Mouse (Mus musculus): ENCODE data around the gene Panx2. TPM values are rescaled to one million over a fixed set of nuclear protein-coding genes. Genes with fewer than 3 reads are reported as not detected.

Panx2 gene
- polyA plus RNA-seq (2015; fragmentation: Illumina TruSeq; extraction: RNeasy Lipid Tissue Mini Kit (QIAGEN cat#74804); ENCODE audit: insufficient read depth, low replicate concordance) = not detected

DNA sequence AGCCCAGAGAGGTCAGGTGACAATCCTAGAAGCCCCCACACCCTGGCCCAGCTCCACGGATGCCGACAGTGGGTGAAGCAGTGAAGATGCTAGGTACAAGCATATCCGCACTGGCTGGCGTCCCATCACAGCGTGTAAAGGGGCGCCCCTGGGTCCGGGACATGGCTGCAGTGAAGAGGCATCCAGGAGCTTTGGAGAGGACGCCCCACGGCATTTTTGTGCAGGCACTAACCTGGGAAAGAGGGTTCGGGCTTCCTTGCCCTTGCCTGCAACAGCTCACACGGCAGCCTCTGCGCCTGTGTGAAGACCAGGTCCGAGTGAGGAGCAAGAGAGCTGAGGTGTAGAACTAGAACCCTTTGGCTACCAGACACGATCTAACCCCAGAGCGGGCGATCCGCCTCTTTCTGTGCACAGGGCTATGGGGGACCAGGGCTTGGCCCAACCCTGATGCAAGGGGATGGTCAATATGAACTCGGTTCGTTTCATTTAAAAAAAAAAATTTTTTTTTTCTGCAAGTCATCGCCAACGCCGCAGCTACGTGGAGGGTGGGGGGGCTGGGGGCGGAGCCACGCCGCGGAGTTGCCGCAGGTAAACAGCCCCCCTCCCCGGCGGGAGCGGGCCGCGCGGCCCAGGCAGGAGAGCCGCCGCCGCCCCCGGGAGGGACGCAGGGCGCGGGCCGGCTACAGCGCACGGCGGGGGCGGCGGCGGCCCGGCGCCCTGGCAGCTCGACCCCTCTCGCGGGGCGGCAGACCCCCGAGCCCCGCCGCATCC is at the start of gene Panx2:
TSS of gene Panx2 (plus strand) at position 574 of the 771 bp plus-strand sequence.

DNA sequence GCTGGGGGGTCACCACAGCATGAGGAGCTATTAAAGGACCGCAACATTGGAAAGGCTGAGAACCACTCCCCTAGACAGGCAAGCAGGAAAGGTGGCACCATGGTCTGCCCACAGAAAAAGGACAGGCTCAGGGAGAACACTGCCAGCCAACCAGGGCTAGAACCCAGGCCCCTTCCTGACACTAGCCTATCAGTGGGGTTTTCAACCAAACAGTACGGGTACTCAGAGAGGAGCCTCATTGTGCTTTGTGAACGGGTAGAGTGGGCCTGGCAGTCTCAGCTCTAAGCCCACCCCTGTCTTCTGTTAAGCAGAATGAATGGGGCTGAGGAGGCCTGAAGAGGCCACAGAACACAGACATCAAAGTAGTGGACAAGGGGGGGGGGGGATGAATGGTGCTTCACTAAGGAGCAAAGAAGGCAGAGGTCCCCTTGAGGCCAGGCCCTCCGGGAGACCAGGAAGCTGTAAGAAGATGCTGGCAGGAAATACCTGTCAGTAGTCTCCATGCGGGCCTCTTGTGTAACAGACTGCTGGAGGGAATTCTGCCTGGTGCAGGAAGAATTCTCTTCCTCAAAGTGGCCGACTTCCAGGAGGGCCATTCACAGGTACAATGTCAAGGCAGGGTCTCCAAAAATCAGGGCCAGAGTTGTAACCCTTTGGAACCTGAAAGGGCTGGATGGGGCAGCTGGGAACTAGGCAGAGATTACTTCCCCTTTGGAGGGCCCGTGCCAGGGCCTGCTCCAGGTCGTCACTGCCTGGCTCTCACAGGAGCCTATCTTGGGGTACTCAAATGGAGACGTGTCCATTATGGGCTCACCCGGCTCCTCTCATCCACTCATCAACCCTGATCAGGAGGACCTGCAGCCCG is 15.3 kb downstream of the Panx2 start, which contains the start of gene Trabd:
TSS of gene Trabd (plus strand) at position 512 of the 865 bp plus-strand sequence.

DNA sequence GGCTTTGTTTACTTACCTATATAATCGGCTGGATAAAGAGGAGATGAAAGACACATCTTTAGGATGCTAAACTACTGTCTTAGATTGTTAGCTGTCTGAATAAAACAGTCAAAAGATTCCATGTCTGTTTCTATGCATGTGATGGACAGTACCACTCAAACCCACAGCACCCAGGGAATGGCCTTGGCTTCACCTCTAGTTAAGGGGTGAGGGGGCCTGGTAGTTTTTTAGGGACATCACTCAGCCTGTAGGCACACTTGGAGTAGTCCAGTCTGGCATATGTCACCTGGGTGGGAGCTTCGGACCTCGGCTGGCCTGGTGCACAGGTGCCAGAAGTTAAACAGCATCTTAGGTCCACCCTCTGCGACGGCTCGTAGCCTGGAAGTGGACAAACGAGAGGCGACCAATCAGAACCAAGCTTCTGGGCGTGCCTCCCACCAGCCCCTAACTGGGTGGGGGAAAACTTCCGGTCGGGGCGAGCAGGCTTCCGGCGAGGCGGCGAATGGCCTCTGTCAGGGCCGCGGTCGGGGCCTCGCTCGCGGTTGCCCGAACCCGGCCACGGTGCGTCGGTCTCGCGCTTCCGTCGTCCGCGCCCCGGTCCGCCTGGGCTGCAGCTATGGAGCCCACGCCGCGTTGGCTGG is 29.2 kb downstream of the Panx2 start, which contains the start of gene Selenoo:
TSS of gene Selenoo (plus strand) at position 478 of the 641 bp plus-strand sequence.

DNA sequence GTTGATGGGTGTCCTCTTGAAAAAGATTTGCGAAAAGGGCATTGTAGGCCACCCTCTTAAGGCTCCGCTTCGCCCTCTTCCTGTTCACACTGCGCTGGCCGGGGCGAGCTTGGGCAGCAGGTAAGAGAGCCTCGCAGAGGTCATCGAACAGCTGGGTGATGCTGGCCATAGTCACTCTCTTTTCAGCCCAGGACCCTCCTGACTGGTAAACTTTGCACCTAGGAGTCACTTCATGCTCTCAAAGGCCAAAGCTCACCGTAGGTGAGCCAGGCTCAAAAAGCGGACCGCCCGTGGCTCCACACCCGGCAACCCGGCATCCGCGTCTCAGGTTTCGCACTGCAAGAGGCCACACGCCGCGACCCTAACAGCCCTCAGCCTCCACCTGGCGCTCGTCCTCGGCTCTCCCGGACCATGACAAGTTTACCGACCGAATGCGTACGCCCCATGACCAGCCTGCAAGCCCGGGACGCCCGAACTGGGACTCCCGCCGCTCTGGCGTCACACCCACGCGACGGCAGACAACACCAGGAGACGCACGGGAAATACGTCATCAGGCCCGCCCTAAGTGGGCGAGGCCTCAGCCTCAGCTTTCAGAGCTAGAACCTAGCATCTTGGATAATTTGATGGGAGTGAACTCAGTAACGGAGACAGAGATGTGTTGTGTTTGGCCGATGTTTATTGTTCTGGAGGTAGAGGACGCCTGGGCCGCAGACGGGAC is 63.3 kb downstream of the Panx2 start, which contains the start of gene Tubgcp6:
TSS of gene Tubgcp6 (minus strand) at position 464 of the 718 bp plus-strand sequence.

Other genes starting within 250 kb of the Panx2 start
- gene Alg12, start 240.4 kb upstream of the Panx2 start, polyA plus RNA-seq (2015; fragmentation: Illumina TruSeq; extraction: RNeasy Lipid Tissue Mini Kit (QIAGEN cat#74804); ENCODE audit: insufficient read depth, low replicate concordance) = 19.7 TPM
- 44.9 TPM for gene Creld2, start 240.1 kb upstream of the Panx2 start, polyA plus RNA-seq (2015; fragmentation: Illumina TruSeq; extraction: RNeasy Lipid Tissue Mini Kit (QIAGEN cat#74804); ENCODE audit: insufficient read depth, low replicate concordance)
- 8.1 TPM for gene Pim3, start 197.5 kb upstream of the Panx2 start, polyA plus RNA-seq (2015; fragmentation: Illumina TruSeq; extraction: RNeasy Lipid Tissue Mini Kit (QIAGEN cat#74804); ENCODE audit: insufficient read depth, low replicate concordance)
- gene Ttll8, start 105.3 kb upstream of the Panx2 start, polyA plus RNA-seq (2015; fragmentation: Illumina TruSeq; extraction: RNeasy Lipid Tissue Mini Kit (QIAGEN cat#74804); ENCODE audit: insufficient read depth, low replicate concordance) = not detected
- 2.5 TPM for gene Mlc1, start 80.7 kb upstream of the Panx2 start, polyA plus RNA-seq (2015; fragmentation: Illumina TruSeq; extraction: RNeasy Lipid Tissue Mini Kit (QIAGEN cat#74804); ENCODE audit: insufficient read depth, low replicate concordance)
- not detected for gene Mov10l1, start 76.8 kb upstream of the Panx2 start, polyA plus RNA-seq (2015; fragmentation: Illumina TruSeq; extraction: RNeasy Lipid Tissue Mini Kit (QIAGEN cat#74804); ENCODE audit: insufficient read depth, low replicate concordance)
- gene Trabd, start 15.4 kb downstream of the Panx2 start, polyA plus RNA-seq (2015; fragmentation: Illumina TruSeq; extraction: RNeasy Lipid Tissue Mini Kit (QIAGEN cat#74804); ENCODE audit: insufficient read depth, low replicate concordance) = 19.4 TPM
- gene Selenoo, start 29.4 kb downstream of the Panx2 start, polyA plus RNA-seq (2015; fragmentation: Illumina TruSeq; extraction: RNeasy Lipid Tissue Mini Kit (QIAGEN cat#74804); ENCODE audit: insufficient read depth, low replicate concordance) = 22.7 TPM
- gene Tubgcp6, start 63.4 kb downstream of the Panx2 start, polyA plus RNA-seq (2015; fragmentation: Illumina TruSeq; extraction: RNeasy Lipid Tissue Mini Kit (QIAGEN cat#74804); ENCODE audit: insufficient read depth, low replicate concordance) = 18.4 TPM
- 28.4 TPM for gene Hdac10, start 69.0 kb downstream of the Panx2 start, polyA plus RNA-seq (2015; fragmentation: Illumina TruSeq; extraction: RNeasy Lipid Tissue Mini Kit (QIAGEN cat#74804); ENCODE audit: insufficient read depth, low replicate concordance)
- 12.4 TPM for gene Mapk12, start 81.0 kb downstream of the Panx2 start, polyA plus RNA-seq (2015; fragmentation: Illumina TruSeq; extraction: RNeasy Lipid Tissue Mini Kit (QIAGEN cat#74804); ENCODE audit: insufficient read depth, low replicate concordance)
- 35.3 TPM for gene Mapk11, start 89.9 kb downstream of the Panx2 start, polyA plus RNA-seq (2015; fragmentation: Illumina TruSeq; extraction: RNeasy Lipid Tissue Mini Kit (QIAGEN cat#74804); ENCODE audit: insufficient read depth, low replicate concordance)
- gene Plxnb2, start 121.1 kb downstream of the Panx2 start, polyA plus RNA-seq (2015; fragmentation: Illumina TruSeq; extraction: RNeasy Lipid Tissue Mini Kit (QIAGEN cat#74804); ENCODE audit: insufficient read depth, low replicate concordance) = 25.2 TPM
- gene Dennd6b, start 136.8 kb downstream of the Panx2 start, polyA plus RNA-seq (2015; fragmentation: Illumina TruSeq; extraction: RNeasy Lipid Tissue Mini Kit (QIAGEN cat#74804); ENCODE audit: insufficient read depth, low replicate concordance) = 10.5 TPM
- gene Ppp6r2, start 151.8 kb downstream of the Panx2 start, polyA plus RNA-seq (2015; fragmentation: Illumina TruSeq; extraction: RNeasy Lipid Tissue Mini Kit (QIAGEN cat#74804); ENCODE audit: insufficient read depth, low replicate concordance) = 33.9 TPM

All from spleen, adult 10 weeks (tissue).